Mouse (Mus musculus) embryonic facial prominence, embryonic 10.5 days (tissue): Measurements from ENCODE around the gene Hoxb8. TPM values are rescaled to one million over a fixed set of nuclear protein-coding genes. Genes with fewer than 3 reads are reported as not detected.

Experiments
- DNase-seq: peaks from one replicate; pipeline ENCODE4 v3.0.0-alpha.2; 2017; ENCODE audit warnings: low spot score
- H3K27ac ChIP-seq: fragments of 300-500 bp; sonication (generic); replicated peaks from 2 replicates; pipeline ENCODE4 v1.5.1; 2016; ENCODE audit warnings: mild to moderate bottlenecking
- H3K27me3 ChIP-seq: fragments of 300-500 bp; sonication (generic); replicated peaks from 2 replicates; pipeline ENCODE4 v1.6.1; 2016; ENCODE audit warnings: low read depth, mild to moderate bottlenecking; ENCODE audit not compliant: poor library complexity, severe bottlenecking
- H3K36me3 ChIP-seq: fragments of 300-500 bp; sonication (generic); replicated peaks from 2 replicates; pipeline ENCODE4 v1.6.1; 2016; ENCODE audit warnings: mild to moderate bottlenecking, moderate library complexity
- H3K4me1 ChIP-seq: fragments of 300-500 bp; sonication (generic); 2 replicates; pipeline ENCODE4 v1.6.1; 2016
- H3K4me3 ChIP-seq: fragments of 300-500 bp; sonication (generic); 2 replicates; pipeline ENCODE4 v1.5.1; 2016; ENCODE audit warnings: mild to moderate bottlenecking, moderate library complexity
- H3K9me3 ChIP-seq: fragments of 300-500 bp; sonication (generic); 2 replicates; pipeline ENCODE4 v1.6.1; 2016; ENCODE audit warnings: mild to moderate bottlenecking
- WGBS: fragments of 180-500 bp; shearing (Covaris S2); methylation state at CpG from one replicate; pipeline ENCODE4 v1.1.7; 2016; 5-methylcytosine and 5-hydroxymethylcytosine counted together
- polyA plus RNA-seq: library from polyadenylated mRNA; unstranded; fragments of >200 nt; fragmentation: Nextera tagmentation; extraction: Ambion mirVana; gene quantifications from 2 replicates; pipeline ENCODE4 v1.2.1, GENCODE M21; 2016

Gene Hoxb8
- polyA plus RNA-seq, 1 experiment from 2014 or later: not detected

DNA sequence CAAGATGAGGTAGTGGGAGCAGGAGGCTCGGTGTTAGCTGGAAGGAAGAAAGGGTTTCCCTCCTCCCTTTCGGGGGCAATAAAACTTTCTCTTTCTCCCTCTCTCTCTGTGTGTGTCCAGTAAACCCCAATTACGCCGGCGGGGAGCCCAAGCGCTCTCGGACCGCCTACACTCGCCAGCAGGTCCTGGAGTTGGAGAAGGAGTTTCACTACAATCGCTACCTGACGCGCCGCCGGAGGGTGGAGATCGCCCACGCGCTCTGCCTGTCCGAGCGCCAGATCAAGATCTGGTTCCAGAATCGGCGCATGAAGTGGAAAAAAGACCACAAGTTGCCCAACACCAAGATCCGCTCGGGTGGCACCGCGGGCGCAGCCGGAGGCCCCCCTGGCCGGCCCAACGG is 38.2 kb downstream of the Hoxb8 start:
- Histone ChIP-seq H3K4me1 (peaks cover 11% of the 10 kb centered on the region), H3K9me3 (no peaks in the 10 kb centered on the region), H3K4me3 (peak overlapping the region; percentile 54; the same call in 1 of the 2 replicates), H3K36me3 (no peaks in the 10 kb centered on the region), H3K27ac (no peak overlapping the region), H3K27me3 (peaks cover 100% of the 10 kb centered on the region)
- no peak for DNase-seq
- WGBS: under 1% methylated on average over 29 of the region's 29 CpGs

DNA sequence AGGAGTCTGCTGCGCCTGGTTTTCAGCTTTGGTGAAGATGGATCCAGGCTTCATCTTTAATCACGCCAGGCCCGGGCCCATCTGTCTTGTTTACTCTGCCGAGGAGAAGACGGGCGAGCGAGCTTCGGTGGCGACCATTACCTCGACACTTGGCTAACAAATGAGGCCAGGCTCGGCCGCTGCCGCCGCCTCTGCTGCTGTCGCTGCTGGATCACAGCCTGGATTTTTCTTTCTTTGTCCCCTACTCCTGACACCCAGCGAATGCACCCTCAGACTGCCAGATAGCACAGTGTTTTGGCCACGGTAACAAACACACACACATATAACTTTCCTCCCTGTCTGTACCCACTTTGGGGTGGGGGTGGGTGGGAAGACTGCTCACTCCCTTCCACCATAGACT is 39.0 kb downstream of the Hoxb8 start:
- H3K27ac ChIP-seq: no peak overlapping the region
- DNase-seq: no peak

DNA sequence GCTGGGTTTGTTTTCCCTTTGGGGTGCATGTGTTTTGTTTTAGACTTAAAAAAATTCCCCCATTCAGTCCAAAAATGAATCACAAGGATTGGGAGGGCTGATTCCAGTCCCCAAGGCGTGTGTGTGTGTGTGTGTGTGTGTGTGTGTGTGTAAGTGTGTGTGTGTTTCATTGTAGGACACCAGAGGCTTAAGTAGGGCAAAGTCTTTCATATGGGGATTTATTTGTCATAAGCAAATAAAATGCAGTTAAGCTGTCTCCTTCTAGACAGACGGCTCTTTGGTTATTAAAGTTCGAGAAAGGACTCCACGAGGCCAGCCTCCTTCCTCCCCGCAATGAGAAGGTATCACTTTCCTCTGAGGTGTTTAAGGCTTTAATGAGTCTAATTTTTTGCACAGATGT is 40.1 kb downstream of the Hoxb8 start:
- H3K9me3 ChIP-seq: no peaks in the 10 kb centered on the region
- H3K36me3 ChIP-seq: no peaks in the 10 kb centered on the region
- no peak overlapping the region for H3K4me3 ChIP-seq
- DNase-seq: no peak
- 5% methylated on average over 5 of the region's 5 CpGs for WGBS
- peaks cover 11% of the 10 kb centered on the region for H3K4me1 ChIP-seq
- peaks cover 100% of the 10 kb centered on the region for H3K27me3 ChIP-seq
- H3K27ac ChIP-seq: no peak overlapping the region

More for the DNA sequence above, 39.0 kb downstream of the Hoxb8 start:
- Histone ChIP-seq H3K36me3 (no peaks in the 10 kb centered on the region), H3K9me3 (no peaks in the 10 kb centered on the region), H3K27me3 (peaks cover 100% of the 10 kb centered on the region), H3K4me1 (peaks cover 11% of the 10 kb centered on the region), H3K4me3 (no peak overlapping the region)
- WGBS: 2% methylated on average over 17 of the region's 17 CpGs

DNA sequence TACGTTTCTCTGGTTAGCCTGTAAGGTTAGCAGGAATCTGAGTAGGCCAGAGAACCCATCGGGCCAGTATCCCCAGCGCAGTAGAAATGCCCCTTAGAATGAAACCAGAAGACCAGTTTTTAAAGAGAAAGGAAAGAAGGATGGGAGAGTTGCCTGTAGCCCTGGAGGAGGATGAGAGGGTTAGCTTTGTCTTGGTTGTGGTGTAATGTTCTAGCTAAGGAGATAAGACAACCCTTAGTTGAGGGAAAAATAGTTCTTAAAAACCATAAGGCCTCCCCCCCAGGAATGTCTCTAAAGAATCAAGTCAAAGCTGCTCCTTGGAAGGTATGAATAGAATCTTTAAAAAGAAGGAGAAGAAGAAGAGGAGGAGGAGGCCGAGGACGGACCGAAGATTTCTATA is 41.0 kb downstream of the Hoxb8 start:
- H3K4me1 ChIP-seq: peaks cover 11% of the 10 kb centered on the region
- no peaks in the 10 kb centered on the region for H3K36me3 ChIP-seq
- 2% methylated on average over 6 of the region's 6 CpGs for WGBS
- H3K9me3 ChIP-seq: no peaks in the 10 kb centered on the region
- H3K27ac ChIP-seq: no peak overlapping the region
- no peak for DNase-seq
- peaks cover 100% of the 10 kb centered on the region for H3K27me3 ChIP-seq
- H3K4me3 ChIP-seq: no peak overlapping the region

DNA sequence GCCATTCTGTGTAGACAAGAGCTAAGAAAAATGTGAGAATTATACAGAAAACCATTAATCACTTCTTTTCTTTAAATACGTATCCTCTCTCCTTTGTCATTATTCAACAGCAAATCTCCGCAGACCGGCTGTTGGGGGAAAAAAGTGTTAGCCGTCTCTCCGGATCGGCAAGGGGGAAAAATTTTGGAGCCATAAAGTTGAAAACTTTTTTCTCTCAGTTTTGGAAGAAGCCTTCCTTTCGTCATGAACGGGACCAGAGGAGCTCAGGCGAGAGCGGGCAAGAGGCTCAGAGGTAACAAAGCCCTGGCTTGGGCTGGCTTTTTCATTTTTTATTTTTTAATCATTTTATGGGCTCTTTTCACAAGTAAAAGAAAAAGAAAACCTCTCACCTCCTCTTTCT is 41.4 kb downstream of the Hoxb8 start, which contains the start of gene Hoxb3:
Gene Hoxb3 (plus strand): TSS at position 173 of the 400 bp plus-strand sequence.
- Histone ChIP-seq H3K4me1 (peaks cover 8% of the 10 kb centered on the region), H3K4me3 (0 out of 2 replicates have a peak within 1 kb of the TSS, but pooled peaks have one; percentile 11), H3K27me3 (peaks cover 100% of the 10 kb centered on the region), H3K9me3 (no peaks in the 10 kb centered on the region), H3K27ac (no peak within 1 kb of the TSS), H3K36me3 (no peaks in the 10 kb centered on the region)
- WGBS: 3% methylated on average over 10 of the region's 10 CpGs
- DNase-seq: no peak

DNA sequence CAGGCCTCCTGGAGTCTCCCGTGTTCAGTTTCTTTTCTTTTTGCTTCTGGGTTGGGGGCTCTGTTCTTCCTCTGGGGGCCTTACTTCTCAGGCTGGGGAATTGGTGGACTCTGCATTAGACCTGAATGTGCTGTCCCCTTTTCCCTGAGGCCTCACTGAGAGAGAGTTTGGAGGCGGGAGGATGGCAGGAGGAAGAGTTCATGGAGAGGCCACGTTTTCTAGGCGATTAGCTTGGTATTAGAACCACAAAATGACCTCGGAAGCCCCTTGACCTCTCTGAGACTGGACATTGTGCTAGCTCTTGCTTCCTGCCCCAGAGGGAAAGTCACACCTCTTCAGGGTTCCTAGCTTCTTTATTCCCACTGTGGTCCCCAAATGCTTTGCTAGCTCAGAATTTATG is 42.4 kb downstream of the Hoxb8 start:
- Histone ChIP-seq H3K4me3 (0 out of 2 replicates have a peak overlapping the region, but pooled peaks have one; percentile 11), H3K4me1 (peaks cover under 1% of the 10 kb centered on the region; the same call in 1 of the 2 replicates), H3K27ac (no peak overlapping the region), H3K9me3 (no peaks in the 10 kb centered on the region), H3K36me3 (no peaks in the 10 kb centered on the region), H3K27me3 (peaks cover 100% of the 10 kb centered on the region)
- under 1% methylated on average over 5 of the region's 5 CpGs for WGBS
- no peak for DNase-seq

DNA sequence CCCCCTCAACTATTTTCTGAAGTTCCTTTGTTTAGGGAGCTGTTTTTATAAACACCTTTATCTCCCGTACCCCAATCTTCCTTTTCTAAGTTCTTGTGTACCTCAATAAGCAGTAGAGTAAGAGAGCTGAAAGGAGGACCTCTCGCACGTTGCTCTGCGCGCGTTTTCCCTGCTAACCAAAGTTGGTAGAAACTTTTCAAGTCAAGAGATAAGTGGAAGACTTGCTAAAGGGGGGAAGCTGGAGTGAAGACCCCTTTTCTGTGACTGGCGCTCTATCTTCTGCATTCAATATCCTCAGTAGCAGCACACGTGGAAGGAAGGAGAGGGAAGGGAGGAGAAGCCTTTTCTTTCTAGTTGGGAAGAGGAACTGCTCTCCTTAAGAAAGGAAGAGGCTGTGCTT is 43.3 kb downstream of the Hoxb8 start:
- Histone ChIP-seq H3K4me1 (no peaks in the 10 kb centered on the region), H3K9me3 (no peaks in the 10 kb centered on the region), H3K27ac (no peak overlapping the region), H3K27me3 (peaks cover 100% of the 10 kb centered on the region), H3K4me3 (peak overlapping the region; percentile 11; the same call in 1 of the 2 replicates), H3K36me3 (no peaks in the 10 kb centered on the region)
- WGBS: 2% methylated on average over 8 of the region's 8 CpGs
- no peak for DNase-seq

DNA sequence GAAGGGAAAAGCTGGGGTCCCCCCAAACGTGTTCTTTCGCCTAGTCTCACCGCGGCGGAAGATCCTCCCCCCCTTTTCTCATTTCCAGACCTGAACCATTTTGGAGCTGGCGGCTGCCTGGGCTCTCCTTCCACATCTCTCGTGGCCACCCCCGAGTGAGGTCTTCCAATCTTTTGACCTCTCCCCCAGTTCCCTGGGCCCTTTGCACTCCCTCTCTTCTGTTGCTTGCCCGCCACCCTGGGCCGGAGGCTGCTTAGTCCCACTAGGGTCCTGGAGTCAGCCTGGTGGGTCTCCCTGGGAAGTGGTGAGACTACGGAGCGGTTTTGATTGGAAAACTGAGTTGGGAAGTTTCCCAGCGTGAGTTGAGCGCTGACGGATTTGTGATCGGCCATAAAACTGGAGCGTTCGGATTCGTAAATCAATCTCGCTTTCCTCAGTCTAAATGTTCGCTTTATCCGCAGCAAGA is 44.1 kb downstream of the Hoxb8 start:
- H3K4me1 ChIP-seq: no peaks in the 10 kb centered on the region
- peaks cover 100% of the 10 kb centered on the region for H3K27me3 ChIP-seq
- H3K36me3 ChIP-seq: no peaks in the 10 kb centered on the region
- no peaks in the 10 kb centered on the region for H3K9me3 ChIP-seq
- no peak overlapping the region for H3K27ac ChIP-seq
- no peak for DNase-seq
- H3K4me3 ChIP-seq: peak overlapping the region; percentile 32; the same call in 1 of the 2 replicates
- under 1% methylated on average over 22 of the region's 22 CpGs for WGBS

DNA sequence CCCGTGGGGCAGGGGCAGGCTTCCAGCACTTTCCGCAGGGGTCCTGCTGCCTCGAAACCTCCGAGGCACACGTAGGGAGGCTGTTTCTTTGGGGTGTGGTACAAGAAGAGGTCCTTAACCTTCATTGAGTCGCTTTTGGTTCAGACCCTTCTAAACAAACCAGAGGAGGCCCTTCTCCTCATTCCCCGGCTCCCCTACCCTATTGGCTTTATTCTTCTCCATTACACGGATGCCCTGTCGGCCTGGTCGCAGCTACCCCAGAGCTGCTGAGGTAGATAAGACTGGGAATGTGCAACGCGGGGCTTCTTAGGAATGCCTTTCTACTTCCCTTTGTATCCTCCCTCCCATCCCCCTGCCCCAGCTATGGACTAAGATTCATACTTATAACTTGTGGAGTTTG is 45.0 kb downstream of the Hoxb8 start:
- peaks cover 100% of the 10 kb centered on the region for H3K27me3 ChIP-seq

DNA sequence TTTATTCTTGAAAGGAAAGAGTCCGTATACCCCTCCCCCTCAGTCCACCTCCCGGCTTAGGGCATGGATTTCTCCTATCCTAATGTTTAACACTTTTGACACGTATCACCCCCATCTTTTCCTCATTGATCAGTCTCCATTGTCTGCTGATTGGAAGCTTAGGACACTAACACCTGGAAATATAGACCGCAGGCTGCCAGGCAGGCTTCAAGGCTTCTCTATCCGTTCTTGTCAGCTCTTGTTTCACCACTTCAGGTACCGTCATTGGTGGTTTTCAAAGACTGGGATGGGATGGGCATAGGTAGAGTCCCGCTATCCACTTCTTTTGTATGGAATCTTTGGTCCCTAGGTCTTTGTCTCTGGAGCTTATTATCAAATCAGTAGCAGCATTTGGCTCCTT is 45.4 kb downstream of the Hoxb8 start:
- no peak overlapping the region for H3K4me3 ChIP-seq
- H3K36me3 ChIP-seq: no peaks in the 10 kb centered on the region
- H3K4me1 ChIP-seq: peaks cover 3% of the 10 kb centered on the region
- no peaks in the 10 kb centered on the region for H3K9me3 ChIP-seq
- no peak overlapping the region for H3K27ac ChIP-seq
- no peak for DNase-seq
- WGBS: 1% methylated on average over 7 of the region's 7 CpGs
- peaks cover 100% of the 10 kb centered on the region for H3K27me3 ChIP-seq

More for the DNA sequence above, 45.0 kb downstream of the Hoxb8 start:
- H3K27ac ChIP-seq: no peak overlapping the region
- no peak for DNase-seq
- H3K4me3 ChIP-seq: 0 out of 2 replicates have a peak overlapping the region, but pooled peaks have one; percentile 32
- H3K4me1 ChIP-seq: no peaks in the 10 kb centered on the region; the same call in 1 of the 2 replicates
- H3K9me3 ChIP-seq: no peaks in the 10 kb centered on the region
- H3K36me3 ChIP-seq: no peaks in the 10 kb centered on the region
- under 1% methylated on average over 12 of the region's 12 CpGs for WGBS

DNA sequence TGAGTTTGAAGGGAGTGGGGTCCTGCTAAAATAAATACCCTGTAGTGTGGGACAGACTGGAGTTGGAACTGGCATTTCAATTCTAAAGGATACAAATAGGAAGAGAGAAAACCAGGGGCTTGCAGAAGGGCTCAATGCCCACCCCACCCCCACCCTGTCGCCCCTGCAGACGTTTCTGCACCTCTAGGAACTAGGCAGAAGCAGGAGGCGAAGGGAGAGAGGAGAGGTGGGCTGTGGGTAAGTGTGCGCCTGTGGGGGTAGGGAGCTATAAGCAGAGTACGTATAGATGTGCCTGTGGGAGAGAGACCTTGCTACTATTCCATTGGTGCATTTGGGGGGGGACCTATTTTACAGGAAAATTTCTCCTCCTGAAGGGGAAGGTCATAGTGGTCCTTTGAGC is 46.0 kb downstream of the Hoxb8 start:
- Histone ChIP-seq H3K4me1 (peaks cover 9% of the 10 kb centered on the region), H3K9me3 (no peaks in the 10 kb centered on the region), H3K4me3 (0 out of 2 replicates have a peak overlapping the region, but pooled peaks have one; percentile 1), H3K27me3 (peaks cover 100% of the 10 kb centered on the region), H3K36me3 (no peaks in the 10 kb centered on the region), H3K27ac (no peak overlapping the region)
- 2% methylated on average over 5 of the region's 5 CpGs for WGBS
- DNase-seq: no peak

DNA sequence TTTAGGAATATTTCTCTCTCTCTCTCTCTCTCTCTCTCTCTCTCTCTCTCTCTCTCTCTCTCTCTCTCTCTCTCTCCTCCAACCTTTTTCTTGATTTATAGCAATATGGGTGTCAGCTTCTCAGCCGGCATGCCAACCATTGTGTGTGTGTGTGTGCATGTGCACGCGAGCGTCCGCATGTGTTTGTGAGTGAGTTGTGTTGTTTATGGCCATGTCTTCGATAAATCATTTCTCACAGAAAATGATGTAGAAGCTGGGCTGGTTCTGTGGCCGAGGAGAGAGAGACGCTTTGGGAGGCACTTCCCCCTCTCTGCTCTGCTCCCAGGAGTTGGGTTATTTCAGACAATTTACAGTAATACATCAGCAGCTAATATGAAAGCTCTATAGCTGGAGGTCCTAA is 46.9 kb downstream of the Hoxb8 start:
- 7% methylated on average over 8 of the region's 8 CpGs for WGBS
- H3K9me3 ChIP-seq: no peaks in the 10 kb centered on the region
- H3K27ac ChIP-seq: no peak overlapping the region
- peaks cover 100% of the 10 kb centered on the region for H3K27me3 ChIP-seq
- H3K36me3 ChIP-seq: no peaks in the 10 kb centered on the region
- no peak overlapping the region for H3K4me3 ChIP-seq
- no peak for DNase-seq
- peaks cover 16% of the 10 kb centered on the region for H3K4me1 ChIP-seq

DNA sequence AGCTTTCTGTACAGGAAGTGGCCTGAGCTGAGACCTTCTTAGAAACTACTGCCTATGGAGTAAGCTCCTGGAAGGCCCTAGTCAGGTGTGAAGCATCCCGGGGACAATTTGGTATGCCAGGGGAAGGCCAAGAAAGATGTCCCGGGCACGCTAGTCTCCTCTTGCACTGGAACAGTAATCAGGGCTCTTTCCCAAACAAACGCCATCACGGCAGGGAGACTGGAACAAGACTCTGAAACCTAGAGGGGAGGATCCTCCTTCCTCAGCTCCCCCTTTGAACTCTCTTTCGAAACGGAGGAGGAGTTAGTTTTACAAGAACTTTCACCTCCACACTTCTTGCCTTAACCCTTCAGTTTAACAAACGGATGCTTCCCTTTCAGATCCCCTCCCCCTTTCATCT is 50.4 kb downstream of the Hoxb8 start:
- H3K27ac ChIP-seq: no peak overlapping the region
- under 1% methylated on average over 8 of the region's 8 CpGs for WGBS
- H3K4me3 ChIP-seq: peak overlapping the region; percentile 53

More for the DNA sequence above, 50.4 kb downstream of the Hoxb8 start:
- Histone ChIP-seq H3K36me3 (no peaks in the 10 kb centered on the region), H3K9me3 (no peaks in the 10 kb centered on the region), H3K27me3 (peaks cover 100% of the 10 kb centered on the region), H3K4me1 (peaks cover 16% of the 10 kb centered on the region)
- DNase-seq: no peak
